Mouse (Mus musculus): Measurements from ENCODE around the gene Ppp2r5d. TPM values are rescaled to one million over a fixed set of nuclear protein-coding genes. Genes with fewer than 3 reads are reported as not detected.
A peak's percentile ranks its signal among the peaks of the same experiment; 100 is the strongest.

Gene Ppp2r5d
- total RNA-seq, 4 experiments from 2014 or later: 78.6 to 86.9 (median 81.8) TPM

DNA sequence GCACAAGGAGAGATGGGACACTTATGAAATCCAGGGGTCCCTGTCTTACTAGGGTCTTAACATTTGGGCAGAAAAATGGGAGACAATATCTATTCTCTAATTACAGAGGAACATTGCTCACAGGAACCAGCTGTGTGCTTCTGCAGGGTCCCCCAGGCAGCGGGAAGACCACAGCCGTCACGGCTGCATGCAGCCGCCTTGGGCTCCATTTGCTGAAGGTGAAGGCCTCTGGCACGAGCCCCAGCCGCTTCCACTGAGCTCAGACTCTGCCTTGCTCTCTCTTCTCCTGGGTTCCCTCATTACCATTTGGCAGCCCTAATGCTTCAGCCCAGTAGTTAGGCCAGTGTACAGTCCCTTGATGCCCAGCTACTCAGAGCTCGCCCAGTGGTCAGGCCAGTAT lies 16.2 kb upstream of the Ppp2r5d start:
- DNase-seq (ENCODE audit: low spot score in 2 of 2): no peak

DNA sequence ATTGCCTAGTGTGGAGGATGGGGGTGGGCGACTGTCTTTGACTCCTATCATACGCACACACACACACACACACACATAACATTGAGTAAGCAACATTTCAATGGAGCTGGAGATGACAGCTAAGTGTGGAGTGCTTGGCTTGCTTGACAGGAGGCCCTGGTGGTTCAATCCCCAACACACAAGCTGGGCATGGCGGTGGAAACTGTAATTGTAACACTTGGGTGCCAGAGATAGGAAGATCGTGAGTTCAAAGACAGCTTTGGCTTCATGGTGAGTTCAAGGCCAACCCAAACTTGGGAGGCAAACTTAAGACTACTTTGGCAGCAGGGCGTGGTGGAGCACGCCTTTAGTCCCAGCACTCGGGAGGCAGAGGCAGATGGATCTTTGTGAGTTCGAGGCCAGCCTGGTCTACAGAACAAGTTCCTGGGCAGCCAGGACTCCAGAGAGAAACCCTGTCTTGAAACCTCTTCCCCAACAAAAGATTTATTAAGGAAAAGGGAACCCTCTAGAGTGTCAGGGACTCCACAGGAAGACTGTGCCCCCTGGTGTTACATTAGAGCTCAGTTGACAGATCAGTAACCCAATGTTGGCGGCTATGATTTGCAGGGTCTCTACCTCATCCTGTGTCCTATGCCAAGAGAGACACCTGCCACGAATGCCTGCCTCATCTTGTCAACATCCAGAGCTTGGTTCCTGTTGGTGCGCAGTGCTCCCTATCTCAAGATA lies 10.0 kb upstream of the Ppp2r5d start:
- no peak for DNase-seq (ENCODE audit: low spot score in 2 of 2)

DNA sequence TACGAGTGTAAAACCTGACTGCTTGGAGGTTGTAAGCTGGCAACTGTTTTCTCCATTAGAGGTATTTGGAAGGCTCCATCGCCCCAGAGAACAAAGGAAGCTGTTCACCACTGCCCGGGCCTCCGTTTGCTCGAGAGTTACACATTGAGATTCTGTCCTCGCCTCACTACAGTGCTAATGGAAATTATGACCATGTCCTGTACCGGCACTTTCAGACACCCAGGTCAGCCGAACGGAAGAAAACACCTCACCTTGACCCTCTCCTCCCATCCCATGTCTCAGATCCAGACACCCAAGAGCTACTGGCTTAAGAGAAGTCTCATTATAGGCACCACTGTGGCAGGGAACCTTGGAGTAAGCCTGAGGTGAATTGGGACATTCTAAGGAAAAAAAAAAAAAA lies 8.9 kb upstream of the Ppp2r5d start:
- DNase-seq (ENCODE audit: low spot score in 2 of 2): no peak

DNA sequence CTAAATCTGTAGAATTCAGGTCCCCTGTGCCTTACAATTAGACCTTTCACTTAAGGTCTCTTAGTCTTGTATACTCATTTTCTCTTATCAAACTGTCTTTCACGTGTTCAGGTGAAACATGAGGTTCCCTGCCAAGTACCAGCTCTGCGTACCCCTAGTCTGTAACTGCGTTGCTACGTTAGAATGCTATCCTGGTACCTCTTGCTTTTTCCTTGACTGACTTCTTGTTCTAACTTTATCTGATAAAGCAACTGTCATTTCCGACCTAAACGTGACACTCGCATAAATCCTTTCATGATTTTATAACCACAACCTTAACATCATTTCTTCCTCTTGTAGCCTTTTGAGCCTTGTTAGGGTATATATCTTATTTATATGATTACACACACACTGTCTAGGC lies 7.5 kb upstream of the Ppp2r5d start:
- no peak for DNase-seq (ENCODE audit: low spot score in 2 of 2)

DNA sequence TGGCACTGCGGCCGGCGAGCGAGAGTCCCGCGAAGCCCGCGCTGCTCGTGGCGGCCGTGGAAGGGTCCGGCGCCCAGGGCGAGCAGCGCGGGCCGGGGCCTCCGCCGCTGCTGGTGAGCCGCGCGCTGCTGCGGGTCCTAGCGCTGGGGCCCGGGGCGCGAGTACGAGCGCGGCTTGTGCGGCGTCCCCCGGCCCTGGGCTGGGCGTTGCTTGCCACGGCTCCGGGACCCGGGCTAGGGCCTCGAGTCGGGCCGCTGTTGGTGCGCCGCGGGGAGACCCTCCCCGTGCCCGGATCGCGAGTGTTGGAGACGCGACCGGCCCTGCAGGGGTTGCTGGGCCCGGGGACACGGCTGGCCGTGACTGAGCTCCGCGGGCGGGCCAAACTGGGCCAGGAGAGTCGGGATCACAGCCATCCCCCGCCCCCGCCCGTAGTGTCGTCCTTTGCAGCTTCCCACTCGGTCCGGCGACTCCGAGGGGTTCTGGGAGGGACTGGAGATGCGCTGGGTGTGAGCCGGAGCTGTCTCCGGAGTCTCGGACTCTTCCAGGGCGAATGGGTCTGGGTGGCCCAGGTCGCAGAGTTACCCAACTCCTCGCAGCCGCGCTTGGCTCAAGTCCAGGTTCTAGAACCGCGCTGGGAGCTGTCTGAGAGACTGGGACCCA lies 6.8 kb upstream of the Ppp2r5d start:
- DNase-seq (ENCODE audit: low spot score in 2 of 2): peak in 1 of 2 experiments; percentile 31

DNA sequence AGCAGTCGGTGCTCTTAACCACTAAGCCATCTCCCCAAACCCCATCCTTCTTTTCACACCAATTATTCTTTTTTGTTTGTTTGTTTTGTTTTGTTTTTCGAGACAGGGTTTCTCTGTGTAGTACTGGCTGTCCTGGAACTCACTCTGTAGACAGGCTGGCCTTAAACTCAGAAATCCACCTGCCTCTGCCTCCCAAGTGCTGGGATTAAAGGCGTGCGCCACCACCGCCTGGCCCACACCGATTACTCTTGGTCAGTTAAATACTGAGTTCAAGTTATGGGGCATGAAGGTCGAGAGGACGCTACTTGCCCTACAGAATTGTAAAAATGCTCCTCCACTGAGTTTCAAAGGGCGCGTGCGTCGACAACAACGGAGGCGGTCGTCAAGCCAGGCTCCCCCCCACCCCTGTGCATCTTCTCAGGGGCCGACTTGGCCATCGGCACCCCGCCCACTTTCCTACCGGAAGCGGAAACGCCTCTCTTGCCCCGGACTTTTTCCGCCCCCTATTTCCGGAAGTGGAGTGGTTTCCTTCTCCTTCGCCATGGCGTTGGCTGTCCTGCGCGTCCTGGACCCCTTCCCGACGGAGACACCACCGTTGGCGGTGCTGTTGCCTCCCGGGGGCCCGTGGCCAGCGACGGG lies 6.2 kb upstream of the Ppp2r5d start, which contains the start of gene Pex6:
Gene Pex6 (plus strand): TSS at position 505 of the 639 bp plus-strand sequence.
- peak; percentile 89 to 90 for DNase-seq (ENCODE audit: low spot score in 2 of 2)

DNA sequence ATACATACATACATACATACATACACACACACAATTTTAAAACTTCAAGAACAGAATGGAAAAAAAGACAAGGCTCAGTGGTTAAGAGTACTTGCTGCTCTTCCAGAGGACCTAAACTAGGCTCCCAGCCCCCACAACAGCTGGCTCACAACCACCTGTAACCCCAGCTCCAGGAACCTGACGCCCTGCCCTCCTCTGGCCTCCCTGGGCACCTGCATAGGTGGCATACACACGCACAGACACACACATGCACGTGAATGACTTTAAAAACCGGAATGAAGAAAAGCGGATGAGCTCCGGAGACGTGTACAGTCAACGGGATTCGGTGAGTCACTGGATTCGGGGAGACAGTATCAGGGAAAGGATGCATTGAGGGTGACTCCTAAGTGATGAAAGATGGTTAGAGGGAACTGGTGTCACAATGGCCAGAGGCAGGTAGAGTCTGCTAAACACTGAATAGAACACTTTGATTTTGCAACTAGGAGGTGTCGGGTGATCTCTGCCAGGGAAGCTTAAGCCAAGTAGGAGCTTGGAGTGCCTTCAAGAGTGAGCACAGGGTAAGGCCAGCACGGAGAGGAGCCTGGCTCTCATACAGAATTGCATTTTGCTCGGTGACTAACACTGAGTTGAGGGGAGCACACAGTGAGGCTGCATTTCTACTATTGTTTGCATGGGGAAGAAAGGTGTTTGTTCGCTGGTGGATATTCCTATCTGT lies 1.6 kb upstream of the Ppp2r5d start:
- no peak for DNase-seq (ENCODE audit: low spot score in 2 of 2)

DNA sequence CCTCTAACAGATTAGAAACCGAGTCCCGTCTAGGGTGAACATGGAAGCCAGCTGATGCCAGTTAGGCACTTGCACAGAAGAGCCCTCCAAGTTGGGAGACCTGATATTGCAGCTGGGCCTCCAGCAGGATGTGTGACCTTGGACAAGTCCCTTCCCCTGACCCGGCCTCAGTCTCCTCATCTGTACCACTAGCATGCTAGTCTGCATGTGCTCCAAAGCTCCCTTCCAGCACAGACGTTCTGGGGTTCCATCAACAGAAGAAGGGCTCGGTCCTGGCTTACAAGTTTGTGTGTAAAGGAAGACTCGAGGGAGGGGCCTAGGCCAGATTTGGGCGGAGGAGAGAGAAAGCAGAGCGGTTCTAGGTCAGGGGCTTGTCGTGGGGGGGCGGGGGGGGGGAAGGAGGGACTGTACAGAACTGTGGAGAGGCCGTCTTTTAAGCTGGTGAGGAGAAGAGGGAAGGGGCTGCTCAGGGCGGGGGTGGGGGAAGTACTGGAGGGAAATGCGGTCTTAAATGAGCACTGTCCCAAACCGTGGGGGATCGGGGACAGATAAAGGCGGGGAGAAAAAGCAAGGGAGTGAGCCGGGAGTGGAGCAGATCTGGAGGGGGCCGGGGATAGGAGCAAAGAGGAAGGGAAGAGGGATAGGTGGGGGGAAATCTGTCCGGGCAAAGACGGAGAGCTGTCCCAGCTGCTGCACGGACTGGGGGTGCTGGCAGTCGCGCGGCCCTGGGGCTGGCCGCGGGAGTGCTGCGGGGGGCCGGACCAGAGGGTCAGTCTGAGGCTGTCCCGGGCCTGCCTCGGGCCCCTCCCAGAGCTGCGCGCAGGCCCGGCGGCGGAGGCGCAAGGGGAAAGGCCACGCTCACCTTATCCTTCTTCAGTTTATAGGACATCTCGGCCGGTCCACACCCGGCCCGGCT lies 682 bp downstream of the Ppp2r5d start:
- DNase-seq (ENCODE audit: low spot score in 2 of 2): no peak

DNA sequence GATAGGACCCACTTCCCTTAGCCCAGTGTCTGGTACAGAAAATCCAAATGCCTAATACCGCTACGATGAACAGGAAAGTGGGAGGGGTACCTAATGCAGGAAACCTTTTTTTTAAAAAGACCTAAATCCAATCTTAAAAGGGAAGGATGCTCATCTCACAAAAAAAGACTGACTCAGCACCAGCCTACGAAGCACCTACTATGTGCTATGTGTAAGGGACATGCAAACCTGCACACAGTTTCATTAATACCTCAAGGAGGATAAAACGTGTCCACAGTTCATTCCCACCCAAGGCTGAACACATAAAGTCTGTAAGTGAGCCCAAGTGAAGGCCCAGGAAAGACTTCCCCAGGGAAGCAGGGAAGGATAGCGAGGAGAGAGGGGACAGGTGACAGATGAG lies 2.4 kb downstream of the Ppp2r5d start:
- DNase-seq (ENCODE audit: low spot score in 2 of 2): no peak

DNA sequence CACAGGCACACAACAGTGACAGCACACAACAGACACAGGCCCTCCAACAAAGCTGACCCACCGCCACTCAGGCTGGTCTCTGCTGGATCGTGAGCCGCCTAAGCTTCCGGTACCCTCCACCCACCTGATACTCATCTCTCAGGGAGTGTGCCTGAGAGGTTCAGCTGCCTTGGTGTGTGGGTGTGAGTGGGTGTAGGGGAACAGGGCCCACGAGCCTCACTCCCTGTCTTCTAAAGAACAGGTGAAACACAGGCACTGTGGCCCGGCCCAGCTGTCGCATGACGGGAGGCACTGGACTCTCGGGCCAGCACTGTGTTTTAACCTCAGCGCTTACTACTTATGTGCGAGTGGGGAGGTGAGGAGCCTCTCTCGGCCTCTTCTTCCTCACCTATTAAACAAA lies 2.8 kb downstream of the Ppp2r5d start:
- no peak for DNase-seq (ENCODE audit: low spot score in 2 of 2)

DNA sequence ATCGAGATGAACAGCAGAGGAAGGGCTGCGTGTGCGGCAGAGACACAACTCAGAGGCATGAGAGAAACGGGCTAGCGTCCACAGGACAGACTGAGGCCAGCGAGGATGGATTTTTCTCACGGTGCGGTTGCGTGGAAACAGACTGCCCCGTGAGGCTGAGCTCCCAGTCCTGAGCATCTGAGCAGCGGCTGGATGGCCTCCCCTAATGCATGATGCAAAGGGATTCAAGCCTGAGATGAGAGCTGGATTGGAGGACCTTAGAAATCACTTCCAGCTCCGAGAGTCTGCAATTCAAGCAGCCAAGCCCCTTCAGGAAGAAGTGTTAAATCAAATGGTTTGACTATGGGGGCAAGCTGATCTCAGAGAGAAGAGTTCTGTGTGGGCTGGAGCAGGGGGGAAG lies 3.4 kb downstream of the Ppp2r5d start:
- no peak for DNase-seq (ENCODE audit: low spot score in 2 of 2)

DNA sequence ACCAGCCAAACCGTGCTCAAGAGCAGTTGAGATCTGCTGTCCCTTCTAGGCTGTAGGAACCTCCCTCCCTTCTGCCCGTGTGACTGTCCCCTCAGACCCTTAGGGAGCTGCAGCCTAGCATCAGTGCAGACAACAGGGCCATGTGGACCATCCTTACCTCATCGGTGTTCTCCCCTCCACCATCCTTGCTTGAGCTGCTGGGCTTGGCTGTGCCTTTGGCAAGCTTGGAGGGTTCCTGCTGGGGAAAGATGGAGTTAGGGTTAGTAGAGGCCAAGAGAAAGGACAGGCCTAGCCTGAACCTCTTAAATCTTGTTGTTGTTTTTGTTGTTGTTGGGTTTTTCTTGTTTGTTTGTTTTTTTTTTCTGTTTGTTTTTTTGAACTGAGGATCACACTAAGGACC lies 5.0 kb downstream of the Ppp2r5d start:
- no peak for DNase-seq (ENCODE audit: low spot score in 2 of 2)

DNA sequence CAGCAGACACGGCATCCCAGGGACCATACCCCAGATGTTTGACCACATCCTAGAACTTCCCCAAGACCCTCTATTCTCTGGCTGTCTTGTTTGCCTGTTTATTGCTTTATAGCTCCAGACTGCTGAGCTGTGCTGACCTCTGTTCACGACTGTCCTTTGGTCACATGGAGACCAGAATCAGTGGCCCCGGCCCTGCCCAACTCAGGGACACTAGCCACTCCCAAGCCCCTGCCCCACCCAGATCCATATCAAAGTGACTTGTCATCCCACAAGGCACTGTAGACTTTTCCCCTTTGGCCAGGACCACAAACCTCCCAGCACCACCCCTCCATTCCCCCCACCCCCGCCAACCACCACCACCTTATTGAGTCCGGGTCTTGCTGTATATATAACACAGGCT lies 5.7 kb downstream of the Ppp2r5d start:
- no peak for DNase-seq (ENCODE audit: low spot score in 2 of 2)

DNA sequence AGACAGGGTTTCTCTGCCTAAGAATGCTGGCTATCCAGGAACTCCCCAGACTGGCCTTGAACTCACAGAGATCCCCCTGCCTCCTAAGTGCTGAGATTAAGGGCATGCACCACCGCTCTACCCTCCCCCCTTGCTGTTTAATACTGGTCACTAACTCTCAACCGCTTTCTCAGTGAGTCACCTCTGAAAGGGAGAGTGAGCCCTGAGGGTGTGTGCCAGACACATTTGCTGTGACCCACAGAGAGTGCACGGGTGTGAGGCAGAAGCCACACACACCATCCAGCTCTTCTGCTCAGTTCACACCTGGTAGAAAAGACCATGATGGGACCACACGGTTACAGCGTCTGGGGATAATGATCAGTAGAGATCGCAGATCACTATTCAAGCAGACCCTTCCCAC lies 6.4 kb downstream of the Ppp2r5d start:
- DNase-seq (ENCODE audit: low spot score in 2 of 2): no peak

DNA sequence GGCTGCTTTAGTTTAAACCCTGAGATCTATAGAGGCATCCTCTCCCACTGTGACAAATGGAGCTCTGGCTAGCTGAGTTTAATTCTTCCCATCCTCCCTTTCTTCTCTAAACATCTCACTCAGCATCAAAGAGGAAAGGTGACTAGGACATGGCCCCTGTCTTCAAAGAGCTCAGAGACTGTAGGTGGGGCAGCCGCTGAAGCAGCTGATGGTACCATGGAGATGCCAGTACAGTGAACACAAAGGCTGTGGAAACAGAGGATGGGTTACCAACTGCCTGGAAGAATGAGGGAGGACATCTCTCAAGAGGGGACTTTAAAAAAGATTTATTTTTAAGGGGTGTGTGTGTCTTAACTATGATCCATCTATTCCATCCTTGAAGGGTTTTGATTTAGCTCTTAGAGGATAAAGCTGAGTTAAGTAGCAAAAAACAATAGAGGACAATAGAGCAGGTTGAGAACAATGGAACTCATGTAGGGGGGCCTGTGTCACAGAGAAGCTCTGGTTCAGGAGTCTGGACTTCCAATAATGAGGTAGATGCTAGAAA lies 10.3 kb downstream of the Ppp2r5d start:
- no peak for DNase-seq (ENCODE audit: low spot score in 2 of 2)

DNA sequence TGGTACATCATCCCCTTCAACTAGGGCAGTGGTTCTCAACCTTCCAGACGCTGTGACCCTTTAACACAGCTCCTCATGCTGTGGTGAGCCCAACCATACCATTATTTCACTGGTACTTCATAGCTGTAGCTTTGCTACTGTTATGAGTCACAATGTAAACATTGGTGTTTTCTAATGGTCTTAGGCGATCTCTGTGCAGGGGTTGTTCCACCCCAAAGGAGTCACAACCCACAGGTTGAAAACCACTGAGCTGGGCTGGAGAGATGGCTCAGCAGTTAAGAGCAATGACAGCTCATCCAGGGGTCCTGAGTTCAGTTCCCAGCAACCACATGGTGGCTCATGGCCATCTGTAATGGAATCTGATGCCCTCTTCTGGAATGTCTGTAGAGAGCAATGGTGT lies 13.5 kb downstream of the Ppp2r5d start:
- no peak for DNase-seq (ENCODE audit: low spot score in 2 of 2)

DNA sequence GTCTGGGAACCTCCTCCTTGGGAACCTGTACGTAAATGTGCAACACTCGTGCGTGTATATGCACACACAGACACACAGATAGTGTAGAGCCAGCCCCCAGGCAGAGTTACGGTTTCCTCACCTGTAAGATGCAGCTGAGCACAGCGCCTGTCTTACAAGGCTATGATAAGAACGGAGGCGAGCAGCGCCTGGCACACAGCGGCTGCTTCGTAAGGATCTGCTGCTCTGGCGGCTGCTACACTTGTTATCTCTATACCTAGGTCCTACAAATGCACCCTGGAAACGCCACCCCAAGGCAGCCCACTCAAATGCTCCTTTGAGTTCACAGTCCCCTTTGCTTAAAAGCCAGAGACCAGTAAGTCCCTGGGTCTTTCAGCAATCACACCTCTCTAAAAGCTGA lies 14.2 kb downstream of the Ppp2r5d start:
- DNase-seq (ENCODE audit: low spot score in 2 of 2): no peak

DNA sequence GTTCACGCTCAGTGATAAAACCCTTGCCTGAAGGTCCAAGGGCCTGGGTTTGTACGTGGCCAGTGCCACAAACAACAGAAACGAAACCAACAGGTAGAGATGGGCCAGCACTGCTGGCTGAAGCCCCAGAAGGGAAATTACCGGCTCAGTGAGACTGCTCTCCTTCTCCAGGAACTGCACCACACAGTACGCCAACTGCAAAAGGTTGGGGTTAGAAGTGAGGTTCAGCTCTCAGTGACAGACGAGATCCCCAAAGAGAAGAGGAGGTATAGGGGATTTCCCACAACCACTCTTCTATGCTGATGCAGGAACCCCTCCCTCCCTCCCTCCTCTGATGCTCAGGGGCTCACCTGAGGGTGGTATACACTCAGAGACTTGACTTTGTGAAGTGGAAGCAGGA lies 19.0 kb downstream of the Ppp2r5d start:
- DNase-seq (ENCODE audit: low spot score in 2 of 2): no peak

DNA sequence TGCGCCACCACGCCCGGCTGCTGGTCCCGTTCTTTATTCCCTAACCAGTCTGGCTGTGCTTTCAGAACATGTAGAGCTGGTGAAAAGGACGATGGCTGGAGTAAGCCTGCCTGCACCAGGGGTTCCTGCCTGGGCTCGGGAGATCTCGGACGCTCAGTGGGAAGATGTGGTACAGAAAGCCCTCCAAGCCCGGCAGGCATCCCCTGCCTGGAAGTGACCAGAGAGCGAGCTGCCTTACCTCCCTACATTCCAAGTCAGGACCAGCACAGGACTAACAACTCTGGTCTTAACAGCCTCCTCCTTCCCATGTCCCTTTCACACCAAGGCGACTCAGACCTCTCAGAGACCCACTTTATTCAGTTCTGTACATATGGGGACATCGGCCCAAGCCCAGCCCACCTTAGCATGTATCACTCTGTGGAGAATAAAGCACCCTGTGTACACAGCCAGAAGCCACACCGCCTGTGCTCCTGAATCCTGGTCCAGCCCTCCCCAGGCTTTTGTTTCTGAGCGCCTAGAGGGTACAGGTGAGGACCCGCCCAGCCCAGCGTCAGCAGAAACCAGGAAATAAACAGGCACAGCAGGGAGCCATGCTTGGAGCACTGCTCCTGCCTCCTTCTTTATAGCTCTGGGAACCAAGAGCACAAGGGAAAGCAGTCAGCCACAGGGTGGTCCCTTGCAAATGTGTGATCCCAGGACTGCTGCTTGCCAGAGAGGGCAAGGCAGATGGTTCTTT lies 22.1 kb downstream of the Ppp2r5d start:
- DNase-seq (ENCODE audit: low spot score in 2 of 2): no peak

Measured in layer of hippocampus, adult 8-10 months (tissue).